Mouse (Mus musculus) common myeloid progenitor, adult 5-6 weeks (primary cell): ENCODE measurements around the gene Rtkn2. TPM values are rescaled to one million over a fixed set of nuclear protein-coding genes. Genes with fewer than 3 reads are reported as not detected.

Experiments
- ATAC-seq: replicated peaks from 2 replicates; pipeline ENCODE4 v1.8.0; 2016; ENCODE audit warnings: low read depth, mild to moderate bottlenecking, moderate TSS enrichment, inconsistent platforms; ENCODE audit not compliant: poor library complexity, severe bottlenecking
- total RNA-seq: library from RNA; stranded (forward); fragments of 200-1000, 187-1606 nt; gene quantifications from 2 replicates; pipeline ENCODE4 v1.2.3, GENCODE M21; 2017

Rtkn2 gene
- total RNA-seq = 5.8 and 13.7 TPM in 2 replicates

DNA sequence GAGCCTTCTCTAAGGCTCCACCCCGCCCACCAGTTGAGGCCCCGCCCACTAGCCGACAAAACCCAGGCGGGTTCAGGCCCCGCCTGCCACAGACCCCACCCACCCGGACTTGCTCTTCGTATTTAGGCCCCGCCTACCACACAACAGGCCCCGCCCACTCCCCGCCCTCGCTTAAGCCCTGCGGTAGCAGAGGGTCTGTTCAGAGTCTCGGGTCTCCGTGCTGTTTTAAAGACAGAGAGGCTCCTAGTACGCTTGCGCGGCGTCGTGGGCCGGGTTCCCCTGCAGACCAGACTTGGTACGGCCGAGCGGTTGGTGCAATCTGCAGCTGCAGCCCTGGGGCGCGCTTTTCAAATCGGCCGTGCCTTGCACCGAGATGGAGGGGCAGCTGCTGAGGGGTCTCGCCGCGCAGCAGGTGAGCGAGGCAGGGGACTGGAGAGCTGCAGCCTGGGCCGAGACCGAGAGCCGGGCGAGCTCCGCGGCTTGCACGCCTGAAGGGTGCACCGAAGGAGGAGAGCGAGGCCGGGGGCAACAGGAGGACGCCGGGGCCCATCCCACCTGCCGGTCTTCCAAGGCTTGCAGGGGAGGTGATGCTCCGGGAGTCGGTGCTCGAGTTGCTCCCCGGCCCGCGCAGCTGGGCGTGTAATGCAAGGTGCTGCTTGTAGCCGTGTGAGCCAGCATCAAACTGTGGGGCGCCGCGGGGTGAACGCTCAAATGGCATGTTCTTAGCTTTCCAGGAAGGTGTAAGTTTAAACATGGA, at the start of gene Rtkn2:
Gene Rtkn2 (plus strand): TSS at position 170 of the 757 bp plus-strand sequence.
- ATAC-seq = peak; percentile 98

DNA sequence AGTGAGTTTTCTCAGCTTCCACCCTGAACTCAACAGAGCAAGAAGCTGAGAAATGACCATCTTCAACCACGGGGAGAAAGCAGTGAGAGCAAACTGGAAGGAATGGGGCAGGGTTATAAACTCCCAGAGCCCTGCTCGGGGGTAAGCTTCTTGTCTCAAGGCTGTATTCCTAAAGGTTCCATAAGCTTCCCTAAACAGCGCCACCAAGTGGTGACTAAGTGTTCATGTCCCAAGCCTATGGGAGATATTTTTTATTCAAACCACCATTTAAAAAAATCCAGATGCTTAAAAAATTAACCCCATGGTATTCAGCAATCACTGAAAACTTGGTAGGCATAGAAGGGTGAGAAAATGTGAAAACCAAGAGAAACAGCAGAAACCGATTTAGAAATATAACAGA, 48.0 kb upstream of the Rtkn2 start:
- no peak for ATAC-seq

DNA sequence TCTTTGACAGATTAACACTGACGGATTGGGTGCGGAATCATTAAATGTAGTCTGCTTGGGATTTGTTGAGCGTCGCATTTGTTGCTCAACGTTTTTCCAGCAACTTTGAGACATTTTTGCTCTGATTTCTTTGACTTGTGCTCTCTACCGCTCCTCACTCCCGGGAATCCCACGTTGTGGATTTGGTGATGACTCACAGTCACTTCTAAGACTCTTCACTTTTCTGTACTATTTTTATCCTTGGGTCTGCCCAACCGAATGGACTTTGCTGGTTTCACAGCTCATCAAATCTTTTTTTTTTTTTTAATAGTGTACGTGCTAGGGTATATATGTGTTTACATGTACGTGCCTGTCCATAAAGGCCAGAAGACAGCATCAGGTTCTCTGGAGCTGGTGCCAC, 46.6 kb upstream of the Rtkn2 start:
- ATAC-seq = no peak

DNA sequence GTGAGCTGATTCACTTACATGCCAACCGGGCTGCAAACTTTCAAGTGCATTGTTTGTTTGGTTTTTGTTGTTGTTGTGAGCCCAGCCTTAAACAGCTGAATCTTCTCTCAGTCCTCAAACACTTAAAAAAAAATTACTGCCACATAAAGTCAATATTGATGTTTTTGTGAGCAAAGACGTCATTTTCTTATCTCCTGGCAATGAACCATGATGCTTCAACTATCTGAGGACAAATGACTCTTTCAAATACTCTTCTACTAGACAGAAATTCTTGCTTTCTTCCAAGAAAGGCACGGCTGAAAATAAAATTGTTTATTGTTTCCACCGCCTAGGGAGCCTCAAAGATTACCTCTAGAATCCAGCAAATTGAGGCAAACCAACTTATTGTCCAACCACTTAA, 42.4 kb upstream of the Rtkn2 start:
- ATAC-seq = no peak

DNA sequence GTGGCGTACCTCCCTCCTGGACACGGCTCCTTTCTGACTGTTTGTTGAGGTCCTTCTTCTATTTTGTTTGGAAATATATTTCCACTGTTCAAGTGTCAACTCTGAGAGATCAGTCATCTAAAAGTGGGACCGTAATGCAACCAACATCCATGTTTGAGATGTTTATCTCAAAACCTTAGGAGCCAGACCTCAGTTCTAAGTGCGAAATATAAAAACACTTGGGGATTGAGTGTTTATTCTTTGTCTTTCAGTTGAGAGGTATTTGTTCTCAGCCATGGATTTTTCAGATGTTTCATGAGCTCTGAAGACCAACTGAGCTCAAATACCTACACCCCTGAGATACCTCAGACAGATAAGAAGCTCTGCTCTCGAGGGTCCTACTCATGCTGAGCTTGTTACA, 41.6 kb upstream of the Rtkn2 start:
- ATAC-seq = no peak

DNA sequence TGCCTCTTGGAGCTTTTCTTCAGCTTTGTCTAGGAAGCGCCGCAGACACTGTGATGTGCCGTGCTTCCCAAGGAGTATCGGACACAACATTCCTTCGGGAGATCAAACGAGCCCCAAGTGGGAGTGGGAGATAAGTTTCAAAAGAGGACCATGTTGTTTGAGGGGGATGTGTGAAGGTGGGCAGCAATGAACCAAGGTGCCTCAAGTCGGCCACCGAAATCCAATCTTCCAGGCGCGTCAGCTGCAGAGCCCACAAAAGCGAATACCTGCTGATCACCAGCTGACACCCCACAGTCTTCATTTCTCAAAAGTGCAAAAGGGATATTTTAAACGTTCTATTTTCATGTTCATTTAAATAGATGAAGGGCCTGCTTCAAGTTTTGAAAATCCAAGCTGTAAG, 39.8 kb upstream of the Rtkn2 start:
- ATAC-seq = no peak

DNA sequence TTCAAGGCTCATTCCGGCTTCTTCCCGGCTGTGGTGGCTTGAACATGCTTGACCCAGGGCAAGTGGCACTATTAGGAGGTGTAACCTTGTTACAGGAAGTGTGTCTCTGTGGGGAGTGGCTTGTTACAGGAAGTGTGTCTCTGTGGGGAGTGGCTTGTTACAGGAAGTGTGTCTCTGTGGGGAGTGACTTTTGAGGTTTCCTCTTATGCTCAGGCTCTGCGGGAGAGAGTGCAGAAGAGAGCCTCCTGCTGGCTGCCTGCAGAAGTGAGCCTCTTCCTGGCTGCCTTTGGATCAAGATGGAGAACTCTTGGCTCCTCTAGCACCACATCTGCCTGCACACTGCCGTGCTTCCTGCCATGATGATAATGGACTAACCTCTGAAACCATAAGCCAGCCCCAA, 35.9 kb upstream of the Rtkn2 start:
- peak; percentile 79 for ATAC-seq

DNA sequence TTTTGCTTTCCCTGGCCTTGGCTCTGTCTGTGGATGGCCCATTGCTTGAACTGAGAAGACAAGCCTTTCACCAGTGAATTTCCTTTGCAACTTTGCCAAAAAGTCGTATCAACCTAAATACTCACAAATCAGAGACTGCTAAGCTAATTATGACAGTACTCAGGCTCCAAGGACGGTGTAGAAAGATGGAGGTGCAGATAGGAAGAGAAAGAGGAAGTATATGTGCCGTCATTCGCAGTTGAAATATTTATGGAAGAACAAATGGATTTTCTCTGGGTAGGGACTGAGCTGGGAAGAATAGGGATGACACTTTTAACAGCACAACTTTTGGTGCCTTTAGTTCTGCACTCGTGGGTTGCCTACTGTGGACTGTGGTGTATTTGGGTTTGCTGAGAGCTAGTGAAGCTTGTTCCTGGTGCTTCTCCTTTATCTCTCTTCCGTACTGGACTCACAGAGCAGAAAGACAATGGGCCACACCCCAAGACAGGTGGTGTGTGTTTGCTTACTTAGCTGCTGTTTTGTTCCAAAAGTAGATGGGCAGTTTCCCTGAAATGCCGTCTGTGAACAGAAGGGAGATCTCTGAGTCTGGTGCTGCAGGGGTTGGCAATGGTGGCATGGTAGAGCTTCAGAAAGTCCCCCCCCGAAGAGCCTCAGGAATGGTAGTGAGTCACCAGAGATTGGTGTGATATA, 29.2 kb upstream of the Rtkn2 start:
- ATAC-seq = peak; percentile 42

DNA sequence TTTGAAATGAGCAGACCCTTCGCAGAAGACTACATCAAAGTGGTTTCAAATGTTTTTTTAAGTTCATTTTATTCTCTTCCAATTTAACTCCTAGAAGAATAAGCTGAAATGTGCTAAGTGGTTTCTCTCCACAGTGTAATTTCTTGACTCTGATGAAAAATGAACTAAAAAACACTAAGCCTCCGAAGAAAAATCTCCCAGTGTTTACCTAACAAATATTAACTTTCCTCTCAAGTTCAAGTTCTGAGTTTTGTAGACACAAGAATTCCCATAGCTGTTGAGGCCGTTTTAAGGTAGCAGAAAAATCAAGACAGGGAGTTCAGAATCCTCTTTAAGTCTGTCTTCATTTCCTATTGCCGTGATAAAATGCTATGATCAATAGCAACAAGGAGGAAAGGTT, 27.7 kb upstream of the Rtkn2 start:
- no peak for ATAC-seq

DNA sequence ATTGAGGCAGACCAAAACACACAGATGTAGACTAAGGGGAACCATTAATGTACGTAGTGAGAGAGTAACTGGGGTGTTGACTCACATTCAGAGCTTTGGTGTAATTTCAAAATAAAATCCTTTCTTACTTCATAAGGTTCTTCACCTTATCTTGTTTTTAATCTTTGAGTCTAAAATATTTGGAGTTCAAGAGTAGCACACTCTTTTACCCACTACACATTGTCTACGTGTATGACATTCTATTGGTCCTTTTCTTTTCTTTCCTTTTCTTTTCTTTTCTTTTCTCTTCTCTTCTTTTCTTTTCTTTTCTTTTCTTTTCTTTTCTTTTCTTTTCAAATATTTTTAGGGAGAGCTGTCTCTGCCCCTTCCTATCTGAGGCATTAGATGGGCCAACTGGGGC, 23.4 kb upstream of the Rtkn2 start:
- no peak for ATAC-seq

DNA sequence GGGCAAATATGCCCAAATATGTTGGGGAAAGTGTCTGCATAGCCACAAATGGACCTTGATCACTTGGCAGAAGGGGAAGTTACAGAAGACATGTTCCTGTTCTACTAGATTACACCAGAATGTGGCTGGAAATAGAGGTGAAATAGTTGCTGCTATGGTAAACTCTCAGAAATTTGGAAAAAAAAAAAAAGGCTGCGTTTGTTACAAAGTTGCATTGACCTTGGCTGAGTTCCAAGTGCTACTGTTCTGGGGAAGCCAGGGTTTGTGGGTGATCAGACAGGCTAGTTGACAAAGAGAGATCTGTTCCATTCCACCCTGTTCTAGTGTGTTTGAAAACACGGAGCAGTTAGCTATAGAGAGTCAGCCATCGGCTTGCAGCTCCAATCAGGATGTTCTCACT, 19.4 kb upstream of the Rtkn2 start:
- peak; percentile 83 for ATAC-seq

DNA sequence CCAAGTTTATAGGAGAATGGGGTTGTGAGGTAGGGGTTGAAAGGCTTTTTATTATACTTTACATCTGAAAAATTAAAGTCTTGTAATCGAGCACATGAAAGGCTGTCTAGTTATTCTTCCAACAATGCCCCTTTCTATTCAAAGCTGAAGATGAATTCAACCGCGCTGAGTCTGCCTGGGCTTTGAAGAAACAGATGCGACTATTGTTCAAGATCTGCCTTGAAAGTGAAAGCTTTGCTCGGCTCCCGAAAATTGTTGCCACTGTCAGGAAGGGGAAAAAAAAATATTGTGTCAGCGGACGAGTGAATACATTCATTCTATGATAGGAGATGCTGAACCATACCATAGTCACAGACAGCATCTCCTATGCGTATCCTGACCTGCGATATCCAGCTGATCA, 16.9 kb upstream of the Rtkn2 start:
- no peak for ATAC-seq

DNA sequence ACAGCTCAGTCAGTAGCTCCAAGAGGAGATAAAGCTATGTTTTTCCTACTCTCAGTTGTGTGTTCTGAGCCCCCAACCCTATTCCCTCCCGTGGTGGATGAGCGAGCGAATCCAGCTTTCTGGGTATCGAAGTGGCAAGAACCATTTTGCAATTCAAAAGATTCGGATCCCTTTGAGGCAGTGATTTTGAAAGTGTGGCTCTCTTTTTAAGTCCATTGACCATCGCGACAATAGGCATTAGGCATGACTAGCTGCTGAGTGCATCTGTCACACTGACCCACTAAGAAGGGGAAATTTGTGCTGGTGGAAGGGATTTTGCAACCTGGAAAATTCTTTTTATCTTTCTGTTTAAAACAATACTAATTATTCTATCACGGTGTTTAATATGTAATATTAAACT, 15.3 kb upstream of the Rtkn2 start:
- no peak for ATAC-seq

DNA sequence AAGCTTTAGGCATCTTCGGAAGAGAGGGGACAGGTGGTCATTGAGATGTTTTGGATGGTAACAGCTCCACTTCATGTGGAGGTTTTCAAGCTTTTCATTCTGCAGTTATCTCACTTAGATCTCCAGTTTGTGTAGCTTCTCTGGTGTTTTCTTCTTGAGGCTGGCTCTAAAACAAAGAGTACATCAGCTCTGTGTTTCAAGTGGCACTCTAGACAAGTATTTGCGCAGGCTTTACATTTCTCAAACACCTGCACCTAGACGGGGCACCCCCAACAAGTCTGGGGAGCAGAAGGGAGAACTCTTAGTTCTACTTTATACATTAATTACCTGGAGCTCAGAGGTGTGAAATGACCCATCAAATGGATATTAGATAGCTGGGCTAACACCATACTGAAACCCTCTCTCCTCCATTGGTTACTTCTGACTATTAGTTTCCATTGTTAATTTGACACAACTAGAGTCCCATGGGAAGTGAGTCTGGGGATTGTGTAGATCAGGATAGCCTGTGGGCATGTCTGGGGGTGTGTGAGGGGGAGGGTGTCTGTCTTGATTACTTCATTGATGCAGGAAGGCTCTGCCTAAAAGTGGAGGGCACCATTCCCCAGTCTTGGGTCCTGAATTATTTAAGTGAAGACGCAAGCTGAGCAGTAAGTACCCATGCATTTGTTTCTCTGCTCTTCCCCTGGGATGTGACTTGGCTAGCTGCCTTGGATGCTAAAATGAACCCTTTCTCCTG, 14.0 kb upstream of the Rtkn2 start:
- ATAC-seq = no peak

DNA sequence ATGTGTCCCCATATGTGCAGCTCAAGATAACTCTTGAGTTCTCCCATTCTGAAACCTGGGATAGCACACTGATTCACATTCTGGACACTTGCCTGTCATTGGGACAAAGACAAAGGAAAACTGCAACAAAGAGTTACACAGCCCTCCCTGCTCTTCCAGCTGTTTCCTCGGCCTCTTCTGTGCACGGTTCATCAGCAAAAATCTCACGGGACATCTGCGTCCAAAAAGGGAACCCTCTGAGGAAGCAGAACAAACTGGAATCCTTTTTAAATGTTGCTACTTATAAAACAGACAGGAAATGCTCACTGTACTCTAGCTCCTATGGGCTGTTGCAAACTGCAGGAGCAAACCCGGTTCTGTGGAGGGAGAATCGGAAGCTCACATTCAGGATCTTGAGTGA, 13.3 kb upstream of the Rtkn2 start:
- peak; percentile 73 for ATAC-seq

DNA sequence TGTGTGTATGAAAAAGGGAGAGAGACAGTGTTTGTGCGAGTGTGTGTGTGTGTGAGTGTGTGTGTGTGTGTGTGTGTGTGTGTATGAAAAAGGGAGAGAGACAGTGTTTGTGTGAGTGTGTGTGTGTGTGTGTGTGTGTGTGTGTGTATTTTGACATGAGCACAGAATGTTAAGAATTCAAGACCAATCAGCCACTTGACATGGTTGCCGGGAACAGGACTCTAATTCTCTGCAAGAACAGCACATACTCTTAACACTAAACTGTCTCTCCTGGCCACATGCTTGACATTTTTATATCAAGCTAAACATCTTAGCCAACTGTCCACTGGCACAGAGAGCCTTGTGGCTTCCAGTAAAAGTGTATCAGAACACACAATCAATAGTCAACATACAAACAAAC, 12.4 kb upstream of the Rtkn2 start:
- no peak for ATAC-seq

DNA sequence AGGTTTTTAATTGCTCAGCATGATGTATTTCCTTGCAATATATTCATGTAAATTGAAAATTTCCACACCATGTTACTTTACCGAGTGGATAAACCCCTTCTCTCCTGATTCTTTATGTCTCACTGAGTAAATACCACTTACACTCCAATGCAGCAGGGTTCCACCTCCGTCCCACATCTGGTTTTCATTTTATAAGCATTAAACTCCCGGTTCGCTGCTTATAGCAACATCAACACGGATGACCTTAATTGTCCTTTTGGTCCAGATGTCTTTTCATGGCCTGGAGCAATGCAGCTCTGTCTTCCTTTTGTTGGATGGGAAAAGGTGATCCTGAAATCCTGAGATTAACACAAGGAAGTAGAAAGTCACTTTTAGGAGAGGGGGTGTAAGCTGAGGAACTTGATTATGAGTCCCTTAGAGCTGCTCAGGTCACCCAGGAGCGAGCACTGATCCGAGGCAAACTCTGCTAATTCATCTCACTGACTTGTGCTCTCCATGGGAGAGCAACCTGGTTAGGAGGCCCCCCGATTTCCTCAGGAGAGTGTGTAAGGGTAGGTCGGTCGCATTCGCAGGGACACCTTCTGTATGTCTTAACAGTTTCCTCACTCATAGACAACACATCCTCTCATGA, 8.1 kb upstream of the Rtkn2 start:
- ATAC-seq = no peak

DNA sequence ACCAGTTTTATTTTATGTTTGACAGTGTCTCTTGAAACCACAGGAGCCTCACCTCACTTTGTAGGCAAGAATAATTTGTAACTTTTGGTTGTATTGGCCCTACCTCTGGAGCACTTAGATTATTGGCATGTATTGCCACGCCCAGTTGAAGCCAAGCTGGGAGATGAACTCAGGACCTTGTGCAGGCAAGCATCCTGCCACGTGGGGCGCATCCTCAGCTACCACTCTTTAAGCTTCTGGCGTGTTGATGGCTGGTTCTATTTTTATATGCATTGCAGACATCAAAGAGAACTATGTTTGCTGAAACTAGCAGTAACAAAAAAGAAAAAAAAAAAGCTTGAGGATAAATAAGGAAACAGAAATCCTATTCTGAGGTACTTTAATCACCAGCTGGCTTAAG, 2.1 kb upstream of the Rtkn2 start:
- ATAC-seq = no peak

DNA sequence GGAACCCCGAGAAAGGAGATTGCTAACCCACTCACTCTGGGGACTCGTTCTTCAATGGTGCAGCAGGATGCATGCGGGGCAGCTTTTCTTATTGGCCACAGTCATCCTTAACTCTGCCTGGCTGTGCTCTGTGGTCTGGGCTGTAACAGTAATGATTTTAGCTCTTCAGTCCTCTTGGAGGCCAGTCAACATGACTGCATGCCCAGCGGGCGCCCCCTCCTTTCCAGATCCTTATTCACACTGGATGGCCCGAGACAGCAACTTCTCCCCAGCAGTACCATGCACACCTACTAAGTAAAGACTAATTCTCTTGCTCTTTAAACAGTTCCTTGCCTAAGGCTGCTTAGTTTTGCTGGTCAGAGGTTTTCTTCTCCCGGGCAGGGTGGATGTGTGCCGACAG, 4.4 kb downstream of the Rtkn2 start:
- ATAC-seq = no peak

DNA sequence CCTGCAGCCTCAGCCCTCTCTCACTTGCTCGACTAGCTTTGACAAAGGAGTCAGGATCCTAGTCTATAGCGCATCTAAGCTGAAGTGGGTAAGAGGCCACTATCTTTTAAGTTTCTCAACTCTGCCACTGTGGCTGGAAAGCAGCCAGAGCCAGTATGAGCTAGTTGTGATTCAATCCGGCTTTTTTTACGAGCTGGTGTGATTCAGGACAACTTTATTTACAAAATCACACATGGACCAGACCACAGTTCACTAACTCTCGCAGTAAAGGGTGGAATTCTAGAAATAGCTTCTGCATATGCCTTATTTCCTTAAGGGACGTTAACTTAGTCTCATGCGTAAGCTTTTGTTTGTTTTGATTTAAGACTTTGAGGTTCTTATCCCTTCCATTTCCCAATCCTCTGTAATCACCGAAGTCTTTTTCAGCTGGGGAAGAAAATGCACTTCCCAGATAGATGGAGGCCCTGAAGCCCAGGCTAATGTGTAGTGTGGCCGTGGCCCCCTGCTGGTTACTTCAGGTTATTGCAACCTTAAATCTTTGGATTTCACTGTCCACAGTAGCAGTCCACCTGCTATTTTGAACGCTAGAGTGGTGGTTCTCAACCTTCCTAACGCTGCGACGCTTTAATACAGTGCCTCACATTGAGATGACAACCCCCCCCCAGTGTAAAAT, 5.0 kb downstream of the Rtkn2 start:
- ATAC-seq = peak; percentile 93
